Mouse (Mus musculus): ENCODE measurements around the gene Maats1. TPM values are rescaled to one million over a fixed set of nuclear protein-coding genes. Genes with fewer than 3 reads are reported as not detected.

Maats1 gene
- total and polyA plus RNA-seq, 3 experiments, result 0.03 TPM; not detected in 2

DNA sequence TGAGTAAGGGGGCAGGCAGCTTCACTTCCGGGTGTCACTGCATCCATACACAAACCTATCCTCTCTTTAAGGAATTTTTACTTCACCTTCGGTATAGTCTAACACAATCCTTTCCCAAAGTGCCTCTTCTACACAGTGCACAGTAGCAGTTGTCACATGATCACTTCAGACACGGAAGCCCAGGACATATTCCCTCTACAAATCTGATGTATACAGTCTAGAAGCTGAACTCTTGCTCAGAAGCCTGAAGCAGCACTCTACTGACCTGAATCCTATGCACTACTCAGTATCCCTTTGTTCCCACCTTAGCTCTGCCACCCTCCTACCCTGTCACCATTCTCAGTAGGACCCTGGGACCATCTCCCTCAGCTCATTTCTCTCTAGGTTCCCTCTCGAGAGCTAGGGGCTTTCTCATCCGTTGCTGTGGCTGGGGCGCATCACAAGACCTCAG is 43.3 kb upstream of the Maats1 start:
- TF ChIP-seq ELF1 (IDR thresholded peaks at IDR 0.05; ENCODE audit: low read depth, low read length) (no peak), USF1 (IDR thresholded peaks at IDR 0.05; ENCODE audit: low read depth, low read length) (0 out of 2 replicates have a peak, but pooled peaks have one; percentile 1), RCOR1 (IDR thresholded peaks at IDR 0.05; ENCODE audit: low read depth, low read length) (no peak), HCFC1 (IDR thresholded peaks at IDR 0.05; ENCODE audit: low read depth, low read length) (no peak), BHLHE40 (IDR thresholded peaks at IDR 0.05; ENCODE audit: borderline replicate concordance, low read depth, low read length) (no peak), MAFK (IDR thresholded peaks at IDR 0.05; ENCODE audit: borderline replicate concordance, low read depth, low read length) (no peak)
- H3K4me3 ChIP-seq (ENCODE audit: control insufficient read depth in 1 of 2, insufficient read depth in 1 of 2, low read depth in 2 of 2, low read length in 2 of 2), result no peak overlapping the region
- peaks cover 0 to 42% of the 10 kb centered on the region in 2 experiments; a peak in 2 of 4 replicates for H3K36me3 ChIP-seq (ENCODE audit: control insufficient read depth in 1 of 2, insufficient read depth in 2 of 2, low read length in 2 of 2)
- no peaks in the 10 kb centered on the region for H3K27me3 ChIP-seq (ENCODE audit: control insufficient read depth in 1 of 2, insufficient read depth in 2 of 2, low read length in 2 of 2)
- no peaks in the 10 kb centered on the region for H3K79me2 ChIP-seq (ENCODE audit: control insufficient read depth, insufficient read depth, low read length, poor library complexity)
- H3K27ac ChIP-seq (ENCODE audit: control insufficient read depth, low read depth, low read length), result peak overlapping the region; percentile 79; the same call in 1 of the 2 replicates
- H3K9me3 ChIP-seq (replicated peaks; ENCODE audit: insufficient read depth, low read length), result no peaks in the 10 kb centered on the region
- no peak for DNase-seq (ENCODE audit: low read depth, low spot score)
- H3K9ac ChIP-seq (ENCODE audit: control insufficient read depth, low read depth, low read length, poor library complexity, severe bottlenecking), result no peak overlapping the region
- peaks cover 34 to 39% of the 10 kb centered on the region in 2 experiments for H3K4me1 ChIP-seq (ENCODE audit: control insufficient read depth in 1 of 2, insufficient read depth in 2 of 2, low read length in 2 of 2)

DNA sequence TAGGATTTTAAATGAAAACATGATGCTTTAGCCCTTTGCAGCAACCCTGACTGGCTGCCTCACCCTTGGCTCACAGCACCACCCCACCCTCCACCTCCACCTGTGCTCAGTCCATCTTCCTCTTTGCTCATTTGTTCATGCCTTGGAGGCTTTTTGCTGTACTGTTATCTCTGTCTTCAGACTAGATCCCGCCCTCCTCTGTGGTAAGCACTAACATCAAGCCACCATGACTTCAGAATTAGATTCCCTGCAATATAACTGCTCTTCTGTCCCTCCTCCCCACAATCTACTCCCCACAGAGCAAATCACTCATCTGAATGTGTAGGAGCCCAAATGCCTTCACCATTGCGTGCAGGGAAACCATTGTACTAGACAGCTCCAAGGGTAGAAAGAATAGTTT is 41.7 kb upstream of the Maats1 start:
- no peak overlapping the region for H3K9ac ChIP-seq (ENCODE audit: control insufficient read depth, low read depth, low read length, poor library complexity, severe bottlenecking)
- no peaks in the 10 kb centered on the region for H3K27me3 ChIP-seq (ENCODE audit: control insufficient read depth in 1 of 2, insufficient read depth in 2 of 2, low read length in 2 of 2)
- H3K9me3 ChIP-seq (replicated peaks; ENCODE audit: insufficient read depth, low read length), result no peaks in the 10 kb centered on the region
- TF ChIP-seq MAZ (IDR thresholded peaks at IDR 0.05; ENCODE audit: low read depth, low read length) (no peak; the same call in 1 of the 2 replicates), POLR2AphosphoS5 (IDR thresholded peaks at IDR 0.05; ENCODE audit: borderline replicate concordance, low read depth, low read length) (no peak), HCFC1 (IDR thresholded peaks at IDR 0.05; ENCODE audit: low read depth, low read length) (0 out of 2 replicates have a peak, but pooled peaks have one; percentile 40), KAT2A (conservative IDR thresholded peaks at IDR 0.05; ENCODE audit: low read depth, low read length) (no peak), MAX (IDR thresholded peaks at IDR 0.05; ENCODE audit: low read length) (no peak), MYC (IDR thresholded peaks at IDR 0.05; ENCODE audit: low read depth, low read length) (no peak), ZNF384 (IDR thresholded peaks at IDR 0.05; ENCODE audit: low read depth, low read length) (0 out of 2 replicates have a peak, but pooled peaks have one; percentile 20), POLR2A (IDR thresholded peaks at IDR 0.05; ENCODE audit: control insufficient read depth in 1 of 2, insufficient read depth in 1 of 2, low read depth in 1 of 2, low read length in 2 of 2, poor library complexity in 1 of 2) (no peak; a peak in 1 of 4 replicates), CTCF (IDR thresholded peaks at IDR 0.05 in 2 of 3, conservative IDR thresholded peaks at IDR 0.05 in 1 of 3; ENCODE audit: control insufficient read depth in 1 of 3, insufficient read depth in 1 of 3, low read depth in 2 of 3, low read length in 3 of 3, poor library complexity in 1 of 3, severe bottlenecking in 1 of 3) (no peak), TAL1 (IDR thresholded peaks at IDR 0.05; ENCODE audit: low read length) (peak; percentile 59), SIN3A (IDR thresholded peaks at IDR 0.05; ENCODE audit: low read length) (peak; percentile 67), GABPA (IDR thresholded peaks at IDR 0.05; ENCODE audit: low read depth, low read length) (no peak), TBP (IDR thresholded peaks at IDR 0.05; ENCODE audit: low read depth, low read length) (peak; percentile 71), USF2 (IDR thresholded peaks at IDR 0.05; ENCODE audit: borderline replicate concordance in 1 of 2, insufficient read depth in 1 of 2, low read depth in 1 of 2, low read length in 2 of 2) (no peak), ZMIZ1 (IDR thresholded peaks at IDR 0.05; ENCODE audit: low read depth, low read length) (no peak), NRF1 (IDR thresholded peaks at IDR 0.05; ENCODE audit: insufficient read depth, low read depth, low read length, poor library complexity, severe bottlenecking) (no peak), TCF12 (IDR thresholded peaks at IDR 0.05; ENCODE audit: low read depth, low read length) (peak; percentile 88), JUND (IDR thresholded peaks at IDR 0.05; ENCODE audit: low read depth, low read length) (no peak), MAFK (IDR thresholded peaks at IDR 0.05; ENCODE audit: borderline replicate concordance, low read depth, low read length) (no peak; the same call in 1 of the 2 replicates), ELF1 (IDR thresholded peaks at IDR 0.05; ENCODE audit: low read depth, low read length) (no peak), POLR2AphosphoS2 (IDR thresholded peaks at IDR 0.05; ENCODE audit: low read length) (no peak), EP300 (IDR thresholded peaks at IDR 0.05; ENCODE audit: low read depth in 1 of 2, low read length in 2 of 2) (peak; percentile 71 to 92), ETS1 (IDR thresholded peaks at IDR 0.05; ENCODE audit: low read depth, low read length) (peak; percentile 81), GATA1 (IDR thresholded peaks at IDR 0.05; ENCODE audit: low read depth, low read length) (peak; percentile 89), RCOR1 (IDR thresholded peaks at IDR 0.05; ENCODE audit: low read depth, low read length) (peak; percentile 63; the same call in 1 of the 2 replicates), MYB (IDR thresholded peaks at IDR 0.05; ENCODE audit: low read depth, low read length) (no peak), E2F4 (IDR thresholded peaks at IDR 0.05; ENCODE audit: borderline replicate concordance, low read depth, low read length) (no peak)
- peak overlapping the region; percentile 79 for H3K27ac ChIP-seq (ENCODE audit: control insufficient read depth, low read depth, low read length)
- peaks cover 0 to 55% of the 10 kb centered on the region in 2 experiments; a peak in 2 of 4 replicates for H3K36me3 ChIP-seq (ENCODE audit: control insufficient read depth in 1 of 2, insufficient read depth in 2 of 2, low read length in 2 of 2)
- no peaks in the 10 kb centered on the region for H3K79me2 ChIP-seq (ENCODE audit: control insufficient read depth, insufficient read depth, low read length, poor library complexity)
- peak; percentile 92 for DNase-seq (ENCODE audit: low read depth, low spot score)
- H3K4me3 ChIP-seq (ENCODE audit: control insufficient read depth in 1 of 2, insufficient read depth in 1 of 2, low read depth in 2 of 2, low read length in 2 of 2), result peak overlapping the region in 1 of 2 experiments; percentile 1; a peak in 2 of 4 replicates
- peaks cover 44 to 47% of the 10 kb centered on the region in 2 experiments for H3K4me1 ChIP-seq (ENCODE audit: control insufficient read depth in 1 of 2, insufficient read depth in 2 of 2, low read length in 2 of 2)

All from MEL (cell line).